ENCODE assay signal across 8 mouse cellular contexts in genomic region chrX:74429290-74429821, GRCm38 (mm10). TPM values are rescaled to one million over a fixed set of nuclear protein-coding genes. Genes with fewer than 3 reads are reported as not detected.
DNase-seq lines count a peak whose midpoint lies in the region; ATAC-seq and TF ChIP-seq lines count a peak whose summit lies in the region.

No protein-coding gene starts in this region.

- TF ChIP-seq EP300 in heart, adult 2 months (IDR thresholded peaks at IDR 0.05; ENCODE audit: insufficient read depth, low read depth, low read length), result no peak

- H3K4me3 ChIP-seq in embryonic facial prominence, embryonic 12.5 days, result peak overlapping the region; percentile 50
- H3K4me3 ChIP-seq in heart, adult 2 months, result peak overlapping the region; percentile 48
- peak overlapping the region; percentile 83 for H3K4me3 ChIP-seq in kidney, adult 2 months (ENCODE audit: insufficient read depth, low read depth, low read length)
- peak overlapping the region; percentile 50 for H3K4me3 ChIP-seq in limb, embryonic 11.5 days (ENCODE audit: low read depth, low read length)
- peak overlapping the region; percentile 52 for H3K4me3 ChIP-seq in midbrain, embryonic 13.5 days (replicated peaks)

- no peaks in the 10 kb centered on the region for H3K9me3 ChIP-seq in embryonic facial prominence, embryonic 12.5 days
- no peaks in the 10 kb centered on the region for H3K9me3 ChIP-seq in limb, embryonic 11.5 days (ENCODE audit: control insufficient read depth, low read length)
- H3K9me3 ChIP-seq in midbrain, embryonic 13.5 days, result no peaks in the 10 kb centered on the region

- no peaks in the 10 kb centered on the region for H3K4me1 ChIP-seq in embryonic facial prominence, embryonic 12.5 days
- 0 out of 2 replicates have a peak, but pooled peaks cover 3% of the 10 kb centered on the region for H3K4me1 ChIP-seq in heart, adult 2 months (ENCODE audit: control insufficient read depth, insufficient read depth, low read length)
- H3K4me1 ChIP-seq in kidney, adult 2 months (ENCODE audit: control insufficient read depth, insufficient read depth, low read length), result 0 out of 2 replicates have a peak, but pooled peaks cover 7% of the 10 kb centered on the region
- no peaks in the 10 kb centered on the region for H3K4me1 ChIP-seq in limb, embryonic 11.5 days (ENCODE audit: control insufficient read depth, insufficient read depth, low read length)
- peaks cover 9% of the 10 kb centered on the region for H3K4me1 ChIP-seq in midbrain, embryonic 13.5 days (replicated peaks)

- WGBS in embryonic facial prominence, embryonic 12.5 days, result 24% methylated on average over 22 of the region's 22 CpGs
- 18% methylated on average over 22 of the region's 22 CpGs for WGBS in heart, adult 2 months
- WGBS in kidney, adult 2 months, result 0% methylated on average over 22 of the region's 22 CpGs
- WGBS in limb, embryonic 11.5 days, result 16% methylated on average over 22 of the region's 22 CpGs
- 17% methylated on average over 22 of the region's 22 CpGs for WGBS in midbrain, embryonic 13.5 days

- H3K79me2 ChIP-seq in heart, adult 2 months (replicated peaks; ENCODE audit: control insufficient read depth, insufficient read depth, low read length), result no peaks in the 10 kb centered on the region

- peak overlapping the region; percentile 56 for H3K4me2 ChIP-seq in embryonic facial prominence, embryonic 12.5 days (replicated peaks)
- H3K4me2 ChIP-seq in limb, embryonic 11.5 days (ENCODE audit: low read depth, severe bottlenecking), result peak overlapping the region; percentile 54
- peak overlapping the region; percentile 60 for H3K4me2 ChIP-seq in midbrain, embryonic 13.5 days (replicated peaks)

- no peak for TF ChIP-seq CTCF in heart, adult 2 months (IDR thresholded peaks at IDR 0.05)
- no peak for TF ChIP-seq CTCF in kidney, adult 2 months (conservative IDR thresholded peaks at IDR 0.05; ENCODE audit: insufficient read depth, insufficient read length, low read depth, low read length)

- DNase-seq in urinary bladder, postnatal 10 days (ENCODE audit: low spot score), result peak; percentile 16
- DNase-seq in urinary bladder, adult 2 months (ENCODE audit: low spot score), result no peak
- DNase-seq in heart, adult 2 months, result peak; percentile 83 to 84
- DNase-seq in kidney, adult 2 months, result peak; percentile 86
- DNase-seq in limb, embryonic 11.5 days (ENCODE audit: low spot score), result peak; percentile 73
- DNase-seq in spleen, adult 12 weeks (ENCODE audit: low spot score), result peak; percentile 65

- intact Hi-C loops in heart, adult 2 months (cut with DNase I), result loop anchor here (5.0 kb wide), 2 partner anchors 37 to 182 kb away; partner anchors contain the start of genes Fam3a, Flna and Ikbkg

- peak overlapping the region; percentile 50 for H3K9ac ChIP-seq in embryonic facial prominence, embryonic 12.5 days
- H3K9ac ChIP-seq in heart, adult 2 months (ENCODE audit: low read depth, low read length), result peak overlapping the region; percentile 79
- peak overlapping the region; percentile 51 for H3K9ac ChIP-seq in limb, embryonic 11.5 days (ENCODE audit: low read length)
- H3K9ac ChIP-seq in midbrain, embryonic 13.5 days (replicated peaks), result peak overlapping the region; percentile 61

- peak; percentile 42; the same call in 1 of the 2 replicates for ATAC-seq in embryonic facial prominence, embryonic 12.5 days (ENCODE audit: insufficient number of reproducible peaks, insufficient read depth, low FRiP score, low TSS enrichment)
- peak; percentile 55 for ATAC-seq in limb, embryonic 11.5 days (ENCODE audit: insufficient number of reproducible peaks, low FRiP score, low TSS enrichment, low read depth)
- peak; percentile 68 for ATAC-seq in midbrain, embryonic 13.5 days

- peaks cover 3% of the 10 kb centered on the region; the same call in 1 of the 2 replicates for H3K36me3 ChIP-seq in embryonic facial prominence, embryonic 12.5 days
- H3K36me3 ChIP-seq in heart, adult 2 months (ENCODE audit: control insufficient read depth, insufficient read depth, low read length), result no peaks in the 10 kb centered on the region
- no peaks in the 10 kb centered on the region for H3K36me3 ChIP-seq in kidney, adult 2 months (ENCODE audit: control insufficient read depth, insufficient read depth, low read length)
- no peaks in the 10 kb centered on the region for H3K36me3 ChIP-seq in limb, embryonic 11.5 days (ENCODE audit: control insufficient read depth, insufficient read depth, low read length)
- no peaks in the 10 kb centered on the region; the same call in 1 of the 2 replicates for H3K36me3 ChIP-seq in midbrain, embryonic 13.5 days

- TF ChIP-seq POLR2A in heart, adult 2 months (IDR thresholded peaks at IDR 0.05; ENCODE audit: insufficient read depth, low read depth, low read length), result peak; percentile 64; the same call in 1 of the 2 replicates
- no peak for TF ChIP-seq POLR2A in kidney, adult 2 months (IDR thresholded peaks at IDR 0.05; ENCODE audit: low read depth, low read length)

- no peaks in the 10 kb centered on the region for H3K27me3 ChIP-seq in embryonic facial prominence, embryonic 12.5 days
- H3K27me3 ChIP-seq in heart, adult 2 months (ENCODE audit: control insufficient read depth, insufficient read depth, low read length), result no peaks in the 10 kb centered on the region
- H3K27me3 ChIP-seq in kidney, adult 2 months (replicated peaks; ENCODE audit: control insufficient read depth, insufficient read depth, low read length), result no peaks in the 10 kb centered on the region
- no peaks in the 10 kb centered on the region for H3K27me3 ChIP-seq in limb, embryonic 11.5 days (ENCODE audit: control insufficient read depth, insufficient read depth, low read length)
- no peaks in the 10 kb centered on the region for H3K27me3 ChIP-seq in midbrain, embryonic 13.5 days

- H3K27ac ChIP-seq in embryonic facial prominence, embryonic 12.5 days, result peak overlapping the region; percentile 74
- H3K27ac ChIP-seq in heart, adult 2 months, result peak overlapping the region; percentile 95
- H3K27ac ChIP-seq in kidney, adult 2 months (ENCODE audit: insufficient read depth, low read depth, low read length), result peak overlapping the region; percentile 96
- peak overlapping the region; percentile 47; the same call in 1 of the 2 replicates for H3K27ac ChIP-seq in limb, embryonic 11.5 days (replicated peaks; ENCODE audit: low read depth, low read length)
- peak overlapping the region; percentile 79 for H3K27ac ChIP-seq in midbrain, embryonic 13.5 days

RNA-seq across cellular contexts. Expression of gene G6pdx, which starts 0.4 kb away (rescaled TPM):
- 95.5 and 113 TPM in 2 replicates for polyA plus RNA-seq in urinary bladder, adult 2 months (2012; rRNA removed)
- 47.6 and 51.3 TPM in 2 replicates for polyA plus RNA-seq in embryonic facial prominence, embryonic 12.5 days (2016; fragmentation: Nextera tagmentation; extraction: Ambion mirVana)
- 1 to 10 TPM; 6.5 to 7.1 TPM for total RNA-seq in heart, adult 2 months (2021)
- 13.1 and 13.9 TPM in 2 replicates for polyA plus RNA-seq in heart, adult 2 months (2012; rRNA removed)
- 34.1 and 34.8 TPM in 2 replicates for polyA plus RNA-seq in kidney, adult 2 months (2012; rRNA removed)
- 49.1 and 57.9 TPM in 2 replicates for polyA plus RNA-seq in limb, embryonic 11.5 days (2014; fragmentation: Nextera tagmentation; extraction: Ambion mirVana)
- polyA plus RNA-seq in midbrain, embryonic 13.5 days (2015; fragmentation: Nextera tagmentation; extraction: Ambion mirVana), result 58.6 and 64.0 TPM in 2 replicates

RNA-seq across cellular contexts. Expression of gene Ikbkg, which starts 36.3 kb away (rescaled TPM):
- polyA plus RNA-seq in urinary bladder, adult 2 months (2012; rRNA removed), result 25.0 and 26.3 TPM in 2 replicates
- 19.4 and 20.0 TPM in 2 replicates for polyA plus RNA-seq in embryonic facial prominence, embryonic 12.5 days (2016; fragmentation: Nextera tagmentation; extraction: Ambion mirVana)
- 10 to 100 TPM; 39.7 to 47.6 TPM for total RNA-seq in heart, adult 2 months (2021)
- 11.0 and 18.2 TPM in 2 replicates for polyA plus RNA-seq in heart, adult 2 months (2012; rRNA removed)
- 10.7 and 11.2 TPM in 2 replicates for polyA plus RNA-seq in kidney, adult 2 months (2012; rRNA removed)
- 19.1 and 23.7 TPM in 2 replicates for polyA plus RNA-seq in limb, embryonic 11.5 days (2014; fragmentation: Nextera tagmentation; extraction: Ambion mirVana)
- 17.8 and 19.2 TPM in 2 replicates for polyA plus RNA-seq in midbrain, embryonic 13.5 days (2015; fragmentation: Nextera tagmentation; extraction: Ambion mirVana)

RNA-seq across cellular contexts. Expression of gene Fam3a, which starts 36.3 kb away (rescaled TPM):
- polyA plus RNA-seq in urinary bladder, adult 2 months (2012; rRNA removed), result 38.3 and 40.6 TPM in 2 replicates
- polyA plus RNA-seq in embryonic facial prominence, embryonic 12.5 days (2016; fragmentation: Nextera tagmentation; extraction: Ambion mirVana), result 34.2 and 34.3 TPM in 2 replicates
- 10 to 100 TPM; 16.6 to 21.5 TPM for total RNA-seq in heart, adult 2 months (2021)
- 29.8 and 32.4 TPM in 2 replicates for polyA plus RNA-seq in heart, adult 2 months (2012; rRNA removed)
- polyA plus RNA-seq in kidney, adult 2 months (2012; rRNA removed), result 47.1 and 53.5 TPM in 2 replicates
- 26.0 and 29.4 TPM in 2 replicates for polyA plus RNA-seq in limb, embryonic 11.5 days (2014; fragmentation: Nextera tagmentation; extraction: Ambion mirVana)
- 33.7 and 37.7 TPM in 2 replicates for polyA plus RNA-seq in midbrain, embryonic 13.5 days (2015; fragmentation: Nextera tagmentation; extraction: Ambion mirVana)

RNA-seq across cellular contexts. Expression of gene Gm6880, which starts 51.8 kb away (rescaled TPM):
- polyA plus RNA-seq in urinary bladder, adult 2 months (2012; rRNA removed), result not detected in 2 replicates
- polyA plus RNA-seq in embryonic facial prominence, embryonic 12.5 days (2016; fragmentation: Nextera tagmentation; extraction: Ambion mirVana), result not detected in 2 replicates
- total RNA-seq in heart, adult 2 months (2021), result not detected
- not detected in 2 replicates for polyA plus RNA-seq in heart, adult 2 months (2012; rRNA removed)
- not detected in 2 replicates for polyA plus RNA-seq in kidney, adult 2 months (2012; rRNA removed)
- 0.43 TPM in 1 of 2 replicates, not detected in the other for polyA plus RNA-seq in limb, embryonic 11.5 days (2014; fragmentation: Nextera tagmentation; extraction: Ambion mirVana)
- polyA plus RNA-seq in midbrain, embryonic 13.5 days (2015; fragmentation: Nextera tagmentation; extraction: Ambion mirVana), result 0.46 TPM in 1 of 2 replicates, not detected in the other

RNA-seq across cellular contexts. Expression of gene Slc10a3, which starts 56.2 kb away (rescaled TPM):
- 14.1 and 18.0 TPM in 2 replicates for polyA plus RNA-seq in urinary bladder, adult 2 months (2012; rRNA removed)
- 16.4 and 18.2 TPM in 2 replicates for polyA plus RNA-seq in embryonic facial prominence, embryonic 12.5 days (2016; fragmentation: Nextera tagmentation; extraction: Ambion mirVana)
- 1 to 10 TPM; 5.1 to 5.8 TPM for total RNA-seq in heart, adult 2 months (2021)
- 10.4 and 12.6 TPM in 2 replicates for polyA plus RNA-seq in heart, adult 2 months (2012; rRNA removed)
- polyA plus RNA-seq in kidney, adult 2 months (2012; rRNA removed), result 13.9 and 17.4 TPM in 2 replicates
- 10.8 and 15.2 TPM in 2 replicates for polyA plus RNA-seq in limb, embryonic 11.5 days (2014; fragmentation: Nextera tagmentation; extraction: Ambion mirVana)
- polyA plus RNA-seq in midbrain, embryonic 13.5 days (2015; fragmentation: Nextera tagmentation; extraction: Ambion mirVana), result 7.0 and 8.5 TPM in 2 replicates
